Mouse (Mus musculus) CD4-positive, CD25-positive, alpha-beta regulatory T cell, adult 2 months (primary cell): ENCODE results near the gene Selenos.

Experiments
- DNase-seq: peaks from one replicate; pipeline ENCODE4 v3.0.0-alpha.2; 2012; ENCODE audit warnings: low read depth, low spot score

Selenos gene

GRCm38 (mm10) chr7:66118046-66118445, 38.6 kb downstream of the Selenos start:
- DNase-seq, result no peak

GRCm38 (mm10) chr7:66118796-66119195, 39.3 kb downstream of the Selenos start:
- no peak for DNase-seq

DNA sequence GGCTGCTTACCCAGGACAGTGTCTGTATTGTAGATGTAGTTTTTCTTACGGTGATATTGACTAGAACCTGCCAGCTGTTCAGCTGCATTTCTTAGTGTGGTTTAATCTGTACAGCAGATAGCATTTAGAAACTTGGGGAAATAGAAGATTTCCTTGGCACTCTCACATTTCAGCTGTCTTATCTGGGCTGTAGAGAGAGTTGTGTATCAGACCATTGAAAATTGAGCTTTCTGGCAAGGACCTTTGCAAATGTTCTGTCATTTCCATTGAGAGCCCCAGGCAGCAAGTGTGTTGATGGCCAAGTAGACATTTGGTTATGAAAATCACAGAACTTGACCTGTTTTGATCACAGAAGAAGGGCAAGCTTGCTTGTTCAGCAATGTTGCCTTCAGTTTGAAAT, 40.7 kb downstream of the Selenos start:
- DNase-seq, result no peak

DNA sequence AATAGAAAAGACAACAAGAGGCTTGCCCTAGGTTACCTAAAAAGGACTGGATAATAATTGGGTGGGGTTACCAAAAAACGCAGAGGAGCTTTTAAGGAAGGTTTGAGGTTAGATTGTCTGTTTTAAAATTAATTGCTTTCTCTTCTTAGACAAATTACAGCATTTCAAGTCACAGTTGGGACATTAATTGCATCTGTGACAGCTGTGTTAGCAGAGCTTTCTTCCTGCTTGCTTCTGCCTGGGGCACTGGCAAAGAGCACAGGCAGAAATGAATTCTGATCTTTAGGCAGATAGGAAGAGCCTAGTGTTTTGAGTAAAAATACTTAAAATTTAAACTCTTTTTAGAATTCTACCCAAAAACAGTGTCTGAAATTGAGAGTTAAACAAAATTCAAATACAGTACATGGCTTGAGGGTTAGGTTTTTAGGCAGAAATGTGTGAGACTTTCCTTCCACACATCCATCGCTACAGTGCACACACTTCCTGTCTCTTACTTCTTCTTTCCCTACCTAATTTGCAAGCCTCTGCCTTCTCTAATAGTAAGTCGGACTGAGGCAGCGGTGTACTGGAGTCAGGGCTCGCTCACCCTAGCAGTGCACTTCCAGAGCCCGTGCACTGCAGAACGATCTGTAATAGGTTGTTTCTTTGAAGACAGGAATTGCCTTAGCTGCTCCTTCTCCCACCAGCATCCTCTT, 41.4 kb downstream of the Selenos start:
- DNase-seq, result no peak

DNA sequence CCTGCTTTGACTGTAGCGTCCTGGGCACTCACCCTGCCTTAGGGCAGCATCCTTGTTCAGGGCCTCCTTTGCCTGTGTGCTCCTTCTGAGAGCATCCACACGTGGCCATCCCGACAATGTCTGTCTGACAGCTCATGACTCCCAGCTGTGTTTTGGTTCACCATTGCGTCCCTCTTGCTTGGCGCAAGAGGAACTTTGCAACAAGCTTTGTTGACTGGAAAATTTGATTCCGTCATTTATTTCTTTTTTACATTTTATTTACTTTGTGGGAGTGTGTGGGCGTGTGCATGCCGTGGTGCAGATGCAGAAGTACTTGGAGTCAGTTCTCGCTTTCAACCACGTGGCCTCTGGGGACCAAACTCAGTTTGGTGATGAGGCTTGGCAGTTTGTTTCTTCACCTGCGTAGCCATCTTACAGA, 45.1 kb downstream of the Selenos start:
- no peak for DNase-seq

DNA sequence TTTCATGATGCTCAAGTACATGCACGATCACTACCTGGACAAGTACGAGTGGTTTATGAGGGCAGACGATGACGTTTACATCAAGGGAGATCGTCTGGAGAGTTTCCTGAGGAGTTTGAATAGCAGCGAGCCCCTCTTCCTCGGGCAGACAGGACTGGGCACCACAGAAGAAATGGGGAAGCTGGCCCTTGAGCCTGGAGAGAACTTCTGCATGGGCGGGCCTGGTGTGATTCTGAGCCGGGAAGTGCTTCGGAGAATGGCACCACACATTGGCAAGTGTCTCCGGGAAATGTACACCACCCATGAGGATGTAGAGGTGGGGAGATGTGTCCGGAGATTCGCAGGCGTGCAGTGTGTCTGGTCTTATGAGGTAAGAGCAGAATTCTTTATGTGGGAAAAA, 45.9 kb downstream of the Selenos start:
- DNase-seq, result no peak

DNA sequence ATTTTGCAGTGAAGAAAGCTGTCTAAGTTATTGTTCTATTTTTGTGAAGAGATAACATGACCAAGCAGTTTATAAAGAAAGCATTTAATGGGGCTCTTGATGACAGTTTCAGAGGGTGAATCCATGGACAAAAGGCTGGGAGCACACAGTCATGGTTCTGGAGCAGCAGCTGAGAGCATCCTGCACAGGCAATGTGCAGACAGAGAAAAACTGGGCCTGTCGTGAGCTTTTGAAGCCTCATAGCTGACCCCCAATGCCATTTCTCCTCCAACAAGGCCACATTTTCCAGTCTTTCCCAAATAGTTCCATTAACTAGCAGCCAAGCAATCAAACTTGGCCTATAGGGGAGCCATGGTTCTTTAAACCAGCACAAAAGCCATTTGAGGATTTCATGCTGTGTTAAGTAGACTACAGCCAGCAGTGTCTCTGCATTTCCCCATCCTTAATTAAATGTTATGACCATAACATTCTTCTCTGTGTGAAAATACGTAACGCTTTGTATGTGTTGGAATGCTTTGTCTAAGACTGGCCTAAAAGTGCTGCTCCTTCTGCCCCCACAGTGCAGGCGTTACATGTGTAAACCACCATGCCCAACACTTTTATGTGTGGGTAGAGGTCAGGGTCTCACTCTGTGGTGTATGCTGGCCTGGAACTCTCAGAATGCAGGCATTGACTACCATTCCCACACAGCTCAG, 48.6 kb downstream of the Selenos start:
- DNase-seq, result no peak

DNA sequence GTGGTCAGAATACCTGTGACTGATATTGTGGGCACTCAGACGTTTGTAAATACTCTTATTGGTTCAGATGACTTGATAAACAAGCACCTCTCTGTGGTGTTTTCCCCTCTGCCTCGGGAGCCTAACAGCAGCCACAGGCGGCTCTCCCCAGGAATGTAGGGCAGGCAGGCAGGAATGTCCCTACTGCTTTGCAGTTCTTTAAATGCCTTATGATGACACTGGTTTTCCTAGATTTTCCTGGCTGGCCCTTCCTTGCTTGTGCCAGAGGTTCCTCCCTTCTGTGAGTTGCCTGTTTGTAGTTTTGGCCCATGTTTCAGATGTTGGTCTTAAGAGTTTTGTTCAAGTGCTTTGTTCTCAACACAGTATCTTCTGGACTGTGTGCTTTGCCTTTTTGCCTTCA, 49.4 kb downstream of the Selenos start:
- DNase-seq, result no peak

DNA sequence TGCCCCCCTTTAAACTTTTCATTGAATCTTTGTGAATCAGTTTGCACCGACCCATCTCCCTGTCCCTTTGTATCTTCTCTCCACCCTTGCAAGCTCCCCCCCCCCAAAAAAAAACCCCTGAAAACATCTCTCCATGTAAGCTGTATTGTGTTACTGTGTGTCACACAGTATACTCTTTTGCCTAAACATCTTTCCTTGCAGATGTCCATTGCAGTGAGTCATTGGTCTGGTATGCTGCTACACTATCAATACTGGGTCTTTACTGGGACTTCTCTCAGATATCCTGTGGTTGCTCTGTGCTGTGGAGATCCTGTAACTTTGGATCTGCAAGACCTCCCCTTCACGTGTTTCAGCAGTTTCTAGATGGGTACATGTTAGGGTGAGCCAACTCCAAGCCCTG, 50.8 kb downstream of the Selenos start:
- DNase-seq, result no peak

GRCm38 (mm10) chr7:66131776-66132421, 52.5 kb downstream of the Selenos start:
- DNase-seq, result no peak

DNA sequence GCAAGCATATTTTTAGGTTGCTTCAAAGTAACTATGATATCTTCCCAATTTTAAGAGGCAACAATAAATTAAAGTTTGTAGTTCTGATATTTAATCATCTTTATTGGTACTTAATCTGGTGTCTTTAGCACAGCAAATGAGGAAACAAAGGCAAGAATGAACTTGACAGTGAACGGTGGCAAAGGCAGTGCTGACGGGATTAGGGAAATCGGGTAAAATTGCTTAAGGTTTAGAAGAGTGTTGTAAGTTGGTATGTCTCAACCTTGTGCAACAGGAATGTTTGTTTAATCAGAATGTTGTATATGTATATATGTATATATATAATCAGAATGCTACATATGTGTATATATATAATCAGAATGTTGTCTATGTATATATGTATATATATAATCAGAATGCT, 54.7 kb downstream of the Selenos start:
- no peak for DNase-seq

- DNase-seq, result no peak
These were observed 56.2 kb downstream of the Selenos start for GRCm38 (mm10) chr7:66135644-66136043.

DNA sequence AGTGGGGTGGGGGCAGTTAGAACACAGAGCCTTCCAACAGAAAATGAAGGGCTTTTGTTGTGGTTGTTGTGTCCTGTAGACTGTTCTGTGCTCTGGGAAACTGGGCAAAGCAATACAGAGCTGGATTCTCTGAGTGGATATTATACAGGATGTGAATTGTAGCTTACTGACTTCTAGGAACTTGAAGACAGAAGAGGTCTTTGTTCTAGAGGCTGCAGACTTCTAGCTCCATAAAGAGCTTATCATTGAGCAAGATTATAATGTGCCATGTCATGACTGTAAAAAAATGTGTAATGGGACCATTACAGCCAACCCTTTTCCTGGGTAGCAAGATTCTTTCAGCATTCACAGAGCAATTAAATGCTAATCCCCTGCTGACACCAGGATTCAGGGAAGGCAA, 56.7 kb downstream of the Selenos start:
- DNase-seq, result no peak

- no peak for DNase-seq
These were observed 57.9 kb downstream of the Selenos start for GRCm38 (mm10) chr7:66137309-66137708.

GRCm38 (mm10) chr7:66138301-66138700, 58.9 kb downstream of the Selenos start:
- no peak for DNase-seq

GRCm38 (mm10) chr7:66138878-66139277, 59.4 kb downstream of the Selenos start:
- no peak for DNase-seq
